Mouse (Mus musculus) thymus, postnatal 14 days (tissue): ENCODE data around the gene Pde4d.
A peak's percentile ranks its signal among the peaks of the same experiment; 100 is the strongest.

Experiments used
- DNase-seq: peaks from one replicate; pipeline ENCODE4 v3.0.0; 2021

Gene Pde4d

DNA sequence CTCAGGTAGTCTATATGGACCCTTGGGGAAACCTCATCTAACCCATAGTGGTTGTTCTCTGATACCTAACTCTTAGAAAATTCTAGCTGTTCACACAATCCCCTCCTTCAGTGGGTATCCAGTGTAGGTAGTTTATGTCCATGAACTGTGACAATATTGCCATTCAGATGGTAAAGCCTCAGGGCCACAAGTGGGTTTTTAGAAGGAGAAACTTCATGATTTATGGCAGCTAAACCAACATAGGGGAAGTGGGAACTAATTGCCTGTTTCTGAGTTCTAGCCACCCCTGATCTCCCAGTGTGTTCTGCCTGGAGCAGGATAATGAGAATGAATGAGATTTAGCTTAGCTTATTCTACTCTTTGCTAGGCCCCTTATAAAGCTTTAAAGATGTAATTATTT lies 43.1 kb downstream of the Pde4d start:
- no peak for DNase-seq

DNA sequence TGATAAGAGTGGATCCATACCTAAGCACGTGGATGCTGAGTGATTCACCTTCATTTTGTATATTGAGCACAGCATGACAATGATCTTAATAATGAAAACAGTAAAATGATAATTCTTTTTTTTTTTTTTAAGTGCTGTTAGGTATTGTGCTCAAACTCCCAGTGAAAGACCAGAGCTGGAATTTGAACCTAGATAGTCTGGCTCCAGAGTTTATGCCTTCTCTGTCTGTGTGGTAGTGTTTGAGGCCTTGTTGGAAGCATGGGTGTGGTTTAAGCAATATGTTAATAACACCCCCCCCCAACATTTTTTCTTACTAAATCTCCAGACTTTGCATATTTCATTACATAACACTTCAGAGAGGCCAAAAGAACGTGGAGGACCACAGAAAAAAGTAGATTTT lies 44.6 kb downstream of the Pde4d start:
- no peak for DNase-seq

- no peak for DNase-seq
Observed at GRCm38 (mm10) chr13:108497768-108498167, 48.0 kb downstream of the Pde4d start.

GRCm38 (mm10) chr13:108498247-108498743 lies 48.5 kb downstream of the Pde4d start:
- DNase-seq = no peak

DNA sequence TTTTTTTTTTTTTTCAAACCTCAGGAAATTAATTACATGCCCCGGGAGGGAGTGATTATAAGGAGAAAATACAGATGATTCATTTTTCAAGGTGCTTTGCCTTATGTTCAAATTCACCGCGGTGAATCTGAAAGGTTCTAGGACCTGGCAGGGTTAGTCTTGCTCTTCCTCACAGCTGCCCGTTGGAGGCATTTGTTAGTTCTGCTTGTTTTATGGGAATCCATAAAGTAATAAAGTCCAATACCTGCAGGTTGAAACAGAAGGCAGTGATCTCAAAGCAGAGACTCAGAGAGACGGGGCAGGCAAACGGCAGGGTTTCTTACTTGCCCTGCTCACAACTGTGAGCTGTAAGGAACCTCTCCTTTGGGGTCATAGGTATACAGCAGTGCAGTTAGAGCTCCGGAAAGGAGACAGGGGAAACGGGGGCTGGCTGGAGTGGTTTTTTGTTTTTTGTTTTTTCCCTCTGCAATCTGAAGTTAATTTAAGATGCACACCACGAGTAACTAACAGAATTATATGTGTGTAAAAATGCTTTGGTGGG lies 49.1 kb downstream of the Pde4d start:
- DNase-seq = no peak

DNA sequence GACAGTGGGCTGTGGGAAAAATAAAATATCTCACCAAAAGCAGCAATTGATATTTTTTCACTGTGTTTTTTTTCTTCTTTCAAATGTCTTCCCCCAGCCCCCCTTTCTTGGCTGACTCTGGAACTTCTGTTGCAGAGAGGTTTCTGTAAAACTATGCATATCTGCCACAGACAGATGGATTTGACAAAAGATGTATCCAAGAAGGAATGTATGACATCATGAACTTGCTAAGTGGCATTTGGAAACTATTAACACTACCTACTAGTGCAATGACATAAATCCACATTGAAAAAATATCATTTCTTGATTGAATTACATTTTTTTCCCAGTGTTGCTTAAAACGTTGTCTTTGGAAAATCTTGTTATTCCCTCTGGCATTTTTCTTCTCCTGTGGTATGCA lies 51.6 kb downstream of the Pde4d start:
- no peak for DNase-seq

- DNase-seq = no peak
Observed at GRCm38 (mm10) chr13:108524548-108524947, 74.8 kb downstream of the Pde4d start.

- DNase-seq = no peak
Observed at GRCm38 (mm10) chr13:108524969-108525368, 75.2 kb downstream of the Pde4d start.

GRCm38 (mm10) chr13:108526258-108527007 lies 76.7 kb downstream of the Pde4d start:
- DNase-seq = no peak

DNA sequence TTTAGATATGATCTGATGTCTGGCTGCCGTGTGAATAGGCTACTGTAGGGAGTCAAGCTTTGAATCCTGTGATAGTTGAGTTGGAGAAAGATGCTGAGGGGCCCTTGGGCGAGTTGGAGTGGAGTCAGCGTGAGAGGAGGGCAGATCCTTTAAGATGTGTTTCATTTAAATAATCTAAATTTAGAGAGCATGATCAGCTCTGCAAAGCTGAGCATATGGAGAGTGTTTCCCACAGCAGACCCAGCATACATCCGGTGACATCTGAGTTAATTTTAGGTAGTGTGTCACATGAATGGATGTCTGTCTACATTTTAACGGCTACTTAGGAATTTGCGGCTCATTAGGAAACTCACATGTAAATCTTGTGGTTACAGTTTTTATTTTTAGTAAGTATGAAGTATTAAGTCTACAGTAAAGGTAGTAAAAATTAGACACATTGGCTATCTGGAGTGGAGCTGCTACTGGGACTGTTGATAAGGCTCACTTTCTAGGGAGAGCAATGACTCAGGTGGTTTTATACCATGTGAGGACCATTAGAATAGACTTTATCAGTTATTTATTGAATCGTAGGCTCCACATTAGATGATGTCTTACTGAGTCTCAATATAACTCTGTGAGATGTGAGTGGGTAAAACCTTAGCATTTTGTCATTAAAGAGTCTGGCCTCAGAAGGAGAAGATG lies 77.5 kb downstream of the Pde4d start:
- no peak for DNase-seq

- no peak for DNase-seq
Observed at GRCm38 (mm10) chr13:108528343-108528742, 78.6 kb downstream of the Pde4d start.

DNA sequence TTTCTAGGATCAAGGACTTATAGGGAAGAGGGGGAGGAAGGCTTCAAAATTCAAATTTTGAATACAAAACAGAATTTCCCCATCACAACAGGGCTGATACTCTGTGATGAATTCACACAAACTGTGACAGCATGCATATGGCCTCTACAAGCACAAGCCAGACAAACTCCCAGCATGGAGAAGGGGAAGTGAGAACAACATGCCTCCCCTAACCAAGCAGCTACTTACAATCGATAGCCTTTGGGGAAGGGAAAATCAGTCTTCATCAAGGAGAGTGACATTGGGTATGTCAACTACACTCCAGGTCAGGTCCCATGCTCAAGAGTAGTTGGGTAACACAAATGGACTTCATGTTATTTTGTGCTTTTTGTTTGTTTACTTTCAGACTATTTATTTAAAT lies 83.1 kb downstream of the Pde4d start:
- no peak for DNase-seq

DNA sequence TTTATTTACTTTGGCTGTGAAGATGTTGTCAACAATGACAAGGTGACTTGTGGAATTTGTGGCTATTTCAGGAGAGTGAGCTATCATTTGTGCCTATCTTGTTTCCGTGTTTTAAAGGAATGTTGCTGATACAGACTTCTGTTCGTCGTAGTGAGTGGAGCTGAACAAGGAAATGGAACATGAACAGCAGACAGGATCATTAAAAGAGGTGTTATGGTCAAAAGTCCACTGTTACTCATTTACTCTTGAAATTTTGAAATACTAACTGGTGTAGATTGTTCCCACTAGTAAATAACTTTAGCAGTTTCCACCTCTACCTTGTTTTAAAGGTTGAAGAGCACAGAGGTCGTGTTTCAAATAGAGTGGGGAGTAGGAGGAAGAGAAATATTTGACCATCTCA lies 86.7 kb downstream of the Pde4d start:
- no peak for DNase-seq

DNA sequence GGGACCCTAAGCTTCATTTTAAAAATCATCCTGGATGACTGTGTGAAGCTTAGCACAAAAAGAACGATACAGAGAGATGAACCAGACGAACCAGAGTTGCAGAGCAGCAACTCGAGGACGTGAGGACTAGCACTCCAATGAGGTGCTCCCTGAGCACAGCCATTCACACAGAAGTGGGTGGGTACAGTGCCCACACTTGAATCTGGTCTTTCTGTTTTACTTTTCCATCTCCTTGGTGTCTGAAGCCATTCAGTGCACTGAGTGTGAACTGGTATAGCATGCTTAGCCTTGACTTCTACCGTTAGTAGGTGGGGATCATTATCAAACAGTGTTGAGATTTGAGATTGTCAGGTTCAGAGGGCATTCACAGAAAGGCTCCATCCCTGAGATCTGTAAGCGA lies 87.2 kb downstream of the Pde4d start:
- no peak for DNase-seq

- no peak for DNase-seq
Observed at GRCm38 (mm10) chr13:108538760-108539369, 89.1 kb downstream of the Pde4d start.

DNA sequence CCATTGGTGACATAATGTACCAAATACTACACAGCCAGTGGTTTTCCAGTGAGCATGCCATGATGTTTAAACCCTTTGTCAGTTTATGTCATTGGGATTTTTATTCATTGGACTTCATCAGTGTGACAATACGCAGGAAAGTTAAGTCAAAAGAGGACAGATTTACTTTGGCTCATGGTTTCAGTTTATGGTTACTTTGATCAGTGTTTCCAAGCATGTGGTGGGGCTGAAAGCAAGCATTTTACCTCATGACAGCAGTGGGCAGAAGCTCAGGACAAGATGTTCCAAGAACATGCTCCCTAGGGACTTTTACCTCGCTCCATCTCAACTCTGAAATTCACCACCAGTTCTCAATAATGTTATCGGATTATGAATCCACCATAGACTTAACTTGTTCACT lies 91.7 kb downstream of the Pde4d start:
- DNase-seq = no peak

DNA sequence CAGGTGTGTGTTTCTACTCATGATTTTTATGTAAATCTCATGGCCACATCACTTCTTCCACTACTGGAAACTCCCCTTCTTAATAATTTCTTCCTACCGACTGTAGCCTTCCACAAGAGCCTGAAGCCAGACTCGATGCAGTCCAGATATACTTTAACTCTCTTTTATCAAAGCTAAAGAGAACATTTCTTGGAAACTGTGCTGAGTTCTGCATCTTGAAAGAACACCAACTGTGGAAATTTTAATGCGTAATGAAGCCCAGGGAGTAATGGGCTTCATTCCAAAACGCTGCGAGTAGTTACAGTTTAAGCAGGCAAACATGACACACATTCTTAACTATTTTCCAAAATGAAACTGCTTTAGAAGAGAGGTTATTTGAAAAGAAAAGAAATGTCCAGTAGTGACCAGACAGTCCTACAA lies 92.6 kb downstream of the Pde4d start:
- no peak for DNase-seq

GRCm38 (mm10) chr13:108552288-108552687 lies 102.5 kb downstream of the Pde4d start:
- DNase-seq = no peak

- no peak for DNase-seq
Observed at GRCm38 (mm10) chr13:108552995-108553394, 103.2 kb downstream of the Pde4d start.

- no peak for DNase-seq
Observed at GRCm38 (mm10) chr13:108554901-108555300, 105.2 kb downstream of the Pde4d start.

DNA sequence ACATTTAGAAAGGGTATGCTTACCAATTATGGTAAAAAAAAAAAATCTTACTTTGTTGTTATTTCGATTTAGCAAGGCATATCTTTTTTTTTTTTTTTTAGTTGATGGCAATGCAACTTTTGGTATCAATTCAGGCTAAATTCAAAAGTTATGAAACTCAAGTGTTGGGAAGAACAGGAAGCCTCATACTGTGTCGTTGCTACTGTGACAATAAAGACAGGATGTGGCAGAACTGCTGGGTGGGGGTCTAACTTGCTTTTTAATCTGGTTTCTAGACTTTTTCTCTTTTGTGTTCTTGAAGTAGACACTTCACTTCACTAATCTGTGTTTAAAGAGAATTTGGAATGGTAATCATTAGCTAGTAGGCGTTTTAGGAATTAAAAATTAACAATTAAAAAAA lies 147.2 kb downstream of the Pde4d start:
- DNase-seq = peak; percentile 7

GRCm38 (mm10) chr13:108598673-108599072 lies 148.9 kb downstream of the Pde4d start:
- DNase-seq = no peak

DNA sequence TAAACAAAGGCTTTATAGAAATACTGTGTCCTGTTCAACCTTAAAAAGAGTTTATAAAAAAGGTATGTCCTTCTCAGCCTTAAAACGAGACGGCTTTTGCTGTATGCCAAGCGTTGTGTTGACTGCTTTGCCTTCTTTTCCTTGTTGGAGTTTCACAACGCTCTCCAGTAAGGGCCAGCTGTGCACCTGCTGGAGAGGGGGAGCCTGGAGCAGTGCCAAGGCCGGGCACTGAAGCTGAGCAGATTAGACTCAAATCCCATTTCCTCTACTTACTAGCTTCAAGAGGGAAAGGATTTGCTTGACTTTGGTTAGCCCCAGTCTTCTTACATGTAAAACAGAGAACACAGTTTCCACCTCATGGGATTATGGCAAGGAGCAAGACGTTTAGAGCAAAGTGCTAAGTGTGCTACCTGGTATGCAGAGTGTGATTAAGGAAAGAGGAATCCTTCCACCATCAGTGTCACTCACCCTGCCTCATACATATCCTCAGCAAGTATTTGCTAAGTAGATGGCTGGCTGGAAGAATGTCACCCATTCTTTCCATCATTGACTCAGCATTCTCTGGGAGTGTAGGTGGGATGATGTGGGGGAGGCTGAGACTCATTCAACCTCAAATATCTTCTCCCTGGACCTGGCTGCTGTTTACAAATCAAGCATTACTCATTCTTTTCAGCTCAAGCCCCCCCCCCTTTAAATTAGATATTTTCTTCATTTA lies 149.6 kb downstream of the Pde4d start:
- no peak for DNase-seq
